Mouse (Mus musculus) embryo, embryonic 9.5 days (tissue): ENCODE results near the gene Osbpl3.

Experiments used
- DNase-seq: peaks from one replicate; pipeline ENCODE4 v3.0.0-alpha.2; 2017; ENCODE audit errors: extremely low spot score

Gene Osbpl3

DNA sequence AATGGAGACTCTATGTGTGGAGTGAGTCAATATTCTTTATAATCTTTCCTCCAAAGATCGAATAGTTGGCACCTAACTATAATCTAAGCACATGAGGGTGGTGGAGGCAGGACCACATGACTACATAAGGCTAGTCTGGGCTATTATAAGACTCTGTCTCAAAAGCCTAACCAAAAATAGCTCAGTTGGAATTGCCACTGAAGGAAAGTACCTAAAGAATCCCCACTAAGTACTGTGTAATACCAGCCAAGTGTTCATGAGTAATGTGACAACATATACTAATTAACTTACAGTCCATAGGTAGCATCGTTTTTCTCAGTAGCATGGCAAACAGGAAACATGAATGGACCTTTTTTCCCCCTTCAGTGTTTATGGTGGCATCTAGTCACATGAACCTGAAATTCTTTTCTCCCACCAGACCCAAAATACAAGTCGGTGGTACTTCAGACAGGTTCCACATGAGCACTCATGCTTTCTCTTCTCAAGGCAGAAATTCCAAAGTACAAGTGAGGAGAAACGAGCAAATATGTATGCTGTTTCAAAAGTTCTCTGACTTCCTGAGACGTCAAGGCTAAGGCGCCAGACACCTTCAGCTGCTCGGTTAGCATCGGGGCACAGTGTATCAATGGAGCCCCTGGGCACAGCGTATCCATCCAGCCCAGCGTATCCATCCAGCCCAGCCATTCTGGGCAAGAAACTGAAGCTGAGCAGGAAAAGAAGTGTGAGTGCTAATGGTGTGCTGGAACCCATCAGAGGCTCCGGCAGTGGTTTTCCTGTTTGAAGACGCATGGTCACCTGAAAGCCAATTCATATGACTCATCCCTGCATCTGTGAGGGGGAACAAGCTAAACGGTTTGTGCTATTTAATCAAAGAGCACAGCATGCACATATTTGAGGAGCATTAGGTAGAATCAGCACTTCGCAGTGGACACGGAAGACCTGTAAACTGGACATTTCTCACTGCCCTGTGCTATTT is 120.9 kb downstream of the Osbpl3 start:
- DNase-seq = no peak

DNA sequence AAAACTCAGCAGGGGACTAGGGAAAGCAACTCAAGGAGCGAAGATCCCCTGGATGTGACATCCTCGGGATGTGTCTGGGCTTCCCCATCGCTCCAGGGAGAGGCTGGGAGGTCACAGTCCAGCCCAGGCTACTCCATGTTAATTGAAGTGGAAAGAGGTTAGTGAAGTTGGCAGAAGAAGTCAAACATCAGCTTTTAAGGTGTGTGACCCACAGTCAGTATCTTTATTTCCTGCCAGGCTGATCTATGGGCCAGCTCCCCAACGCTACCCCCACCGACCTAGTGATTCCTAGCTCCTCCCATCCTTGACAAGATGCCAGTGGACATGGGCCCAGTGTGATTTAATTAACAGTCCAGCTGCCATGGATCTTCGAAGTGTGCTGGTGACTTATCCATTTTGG is 122.7 kb downstream of the Osbpl3 start:
- no peak for DNase-seq

DNA sequence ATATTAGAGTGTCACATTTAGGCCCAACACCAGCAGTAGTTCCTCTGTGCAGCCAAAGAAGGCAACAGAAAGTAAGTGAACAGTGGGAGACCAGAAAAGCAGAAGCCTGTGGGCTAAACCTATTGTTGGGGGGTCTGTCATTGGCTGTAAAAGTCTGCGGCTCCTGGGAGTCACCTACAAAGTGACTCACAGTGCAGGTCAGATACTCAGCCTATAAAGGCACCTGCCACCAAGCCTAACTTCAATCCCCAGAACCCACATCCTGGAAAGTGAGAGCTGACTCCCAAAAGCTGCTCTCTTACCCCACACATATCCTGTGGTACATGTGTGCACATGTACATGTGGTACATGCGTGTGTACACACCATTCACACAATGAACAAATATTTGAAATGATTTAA is 124.5 kb downstream of the Osbpl3 start:
- no peak for DNase-seq

DNA sequence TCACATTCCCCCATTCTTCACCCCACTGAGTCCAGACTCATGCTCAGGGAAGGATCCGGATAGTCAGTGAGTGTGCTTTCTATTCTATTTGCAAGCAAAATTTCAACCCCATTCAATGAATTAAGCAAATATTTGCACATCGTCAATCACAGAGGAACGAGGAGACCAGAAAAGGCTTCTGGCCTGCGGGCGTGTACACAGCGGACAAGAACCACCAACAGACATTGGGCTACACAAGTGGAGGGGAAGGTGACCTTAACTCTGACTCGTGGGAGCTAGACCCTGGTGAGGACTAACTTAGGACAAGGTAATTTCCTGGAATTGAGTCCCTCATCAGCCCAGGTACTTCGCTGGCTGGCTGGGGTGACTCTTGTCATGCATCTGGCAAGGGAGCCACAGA is 126.6 kb downstream of the Osbpl3 start:
- no peak for DNase-seq

DNA sequence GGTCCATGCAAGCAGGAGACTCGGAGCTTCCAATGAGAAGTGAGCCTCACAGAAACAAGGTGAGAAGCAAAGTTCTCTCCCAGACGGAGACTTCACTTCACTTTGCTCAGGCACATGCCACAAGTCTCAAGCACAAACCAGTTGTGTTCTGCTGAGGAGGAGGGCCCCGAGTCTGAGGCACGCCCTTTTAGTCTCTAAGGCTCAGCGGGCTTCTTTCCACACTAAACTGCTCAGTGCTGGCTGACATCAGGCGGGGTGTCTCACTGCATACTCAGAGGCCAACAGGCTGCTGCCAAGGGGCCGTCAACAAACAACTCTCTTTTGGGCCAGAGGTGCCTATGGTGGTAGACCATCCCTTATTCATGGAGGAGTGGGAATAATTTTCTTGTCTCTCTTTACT is 127.1 kb downstream of the Osbpl3 start:
- no peak for DNase-seq

DNA sequence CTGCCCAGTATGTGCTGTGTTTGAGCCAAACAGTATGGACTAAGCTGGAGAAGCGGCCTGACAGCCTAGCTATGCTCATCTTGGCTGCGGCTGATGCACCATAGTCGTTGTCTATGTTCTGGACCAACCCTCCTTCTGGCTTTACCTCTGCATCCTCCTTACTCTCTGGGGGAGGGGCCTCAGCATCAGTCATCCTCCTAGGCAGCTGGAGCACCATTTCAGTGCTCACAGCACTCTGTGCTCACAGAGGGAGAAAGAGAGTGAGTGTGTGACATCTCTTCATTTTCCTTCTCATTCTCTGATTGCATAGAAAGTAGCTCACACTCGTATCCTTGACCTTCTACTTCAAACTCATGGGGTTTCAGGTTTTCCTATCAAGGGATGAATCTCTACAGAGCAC is 129.8 kb downstream of the Osbpl3 start:
- no peak for DNase-seq

DNA sequence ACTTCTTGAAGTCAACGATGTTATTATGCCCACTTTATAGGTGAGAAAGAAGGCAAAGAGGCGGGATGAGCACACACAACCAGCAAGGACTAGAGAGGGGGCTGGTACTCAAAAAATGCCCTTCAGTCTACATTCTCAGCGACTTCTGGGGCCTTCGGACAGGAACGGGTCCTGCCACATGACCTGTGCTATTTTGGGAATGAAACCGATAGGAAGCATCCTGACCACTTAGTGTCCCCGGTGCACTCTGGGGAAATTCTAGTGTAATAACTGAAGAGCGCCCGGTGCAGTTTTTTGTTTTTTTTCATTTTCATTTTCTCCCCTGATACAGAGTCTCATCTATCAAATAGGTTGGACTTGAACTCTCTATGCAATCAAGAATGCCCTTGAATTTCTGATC is 130.5 kb downstream of the Osbpl3 start:
- no peak for DNase-seq

DNA sequence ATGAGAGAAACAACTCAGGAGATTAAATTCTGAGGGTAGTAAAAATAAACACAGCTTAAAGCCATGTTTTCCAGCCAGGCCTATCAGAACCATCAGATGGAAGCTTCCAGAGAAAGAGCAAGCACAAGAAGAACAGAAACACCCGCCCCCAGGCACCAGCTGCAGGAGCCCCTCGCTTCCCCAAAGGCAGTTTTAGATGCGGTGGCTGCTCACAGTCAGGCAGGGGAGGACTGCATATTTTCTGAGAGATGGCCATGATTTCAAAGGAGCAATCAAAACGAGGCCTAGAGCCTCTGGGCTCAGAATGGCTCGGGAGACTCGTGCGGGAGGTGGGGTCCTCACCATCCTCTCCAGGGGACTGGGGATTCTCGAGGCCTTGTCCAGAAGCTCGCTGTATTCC is 133.4 kb downstream of the Osbpl3 start:
- DNase-seq = no peak

DNA sequence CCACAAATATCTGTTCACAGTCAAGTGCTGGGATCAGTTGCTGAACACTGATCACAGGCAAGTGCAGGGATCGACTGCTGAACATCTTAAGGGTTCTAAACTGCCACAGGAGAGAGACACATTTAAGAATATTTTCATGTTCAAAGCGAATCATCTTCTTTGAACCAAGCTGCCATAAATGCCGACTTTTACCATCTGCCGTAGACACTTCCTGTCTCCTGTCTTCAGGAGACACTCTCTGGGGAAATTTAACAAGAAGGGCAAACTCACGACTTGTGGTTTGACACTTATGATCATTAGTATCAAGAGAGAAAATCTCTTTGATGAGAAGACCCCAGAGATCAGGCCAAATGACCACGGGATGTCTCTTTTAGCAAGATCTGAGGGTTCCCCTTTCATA is 134.3 kb downstream of the Osbpl3 start:
- DNase-seq = no peak

DNA sequence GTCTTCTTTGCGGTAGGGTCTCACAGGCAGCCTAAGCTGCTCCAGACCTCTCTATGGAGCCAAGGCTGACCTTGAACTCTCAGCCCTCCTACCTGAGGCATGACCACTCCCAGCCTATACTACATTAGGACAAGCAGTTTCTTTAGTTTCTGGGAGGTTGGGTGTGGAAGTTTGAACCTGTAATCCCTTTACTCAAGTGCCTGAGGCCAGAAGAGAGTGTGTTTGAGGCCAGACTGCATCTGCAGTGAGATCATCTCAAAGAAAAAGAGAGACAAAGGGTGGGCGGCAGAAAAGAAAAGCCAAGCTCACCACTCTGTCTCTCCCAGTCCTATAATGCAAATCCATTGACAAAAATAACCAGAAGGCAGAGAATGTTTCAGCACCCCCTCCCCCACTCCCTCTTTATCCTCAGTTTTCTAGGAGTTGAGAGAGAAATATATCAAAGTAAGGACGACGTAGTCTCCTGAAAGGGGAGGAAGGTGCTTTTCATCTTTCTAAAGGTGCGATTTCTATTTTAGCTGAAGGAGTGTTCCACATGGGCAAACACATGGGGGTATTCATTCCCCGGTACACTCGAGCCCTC is 137.3 kb downstream of the Osbpl3 start:
- no peak for DNase-seq

DNA sequence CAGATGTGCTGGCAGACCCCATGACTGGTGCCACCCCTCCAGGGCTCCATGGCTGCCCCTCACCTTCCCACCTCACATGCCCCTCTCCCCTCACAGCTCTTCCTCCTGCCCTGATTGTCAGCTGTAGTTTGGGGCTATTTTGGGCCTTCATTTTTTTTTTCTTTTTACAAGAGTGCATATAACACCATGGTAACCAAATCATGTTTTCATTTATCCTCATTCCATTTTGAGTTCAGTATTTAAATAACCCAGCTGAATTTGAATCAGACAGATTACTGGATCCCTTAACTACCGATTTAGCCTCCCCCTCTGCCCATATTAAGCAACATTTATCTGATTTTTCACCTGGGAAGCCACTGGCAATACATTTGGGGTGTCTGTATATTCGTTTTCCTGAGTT is 137.9 kb downstream of the Osbpl3 start:
- DNase-seq = no peak

DNA sequence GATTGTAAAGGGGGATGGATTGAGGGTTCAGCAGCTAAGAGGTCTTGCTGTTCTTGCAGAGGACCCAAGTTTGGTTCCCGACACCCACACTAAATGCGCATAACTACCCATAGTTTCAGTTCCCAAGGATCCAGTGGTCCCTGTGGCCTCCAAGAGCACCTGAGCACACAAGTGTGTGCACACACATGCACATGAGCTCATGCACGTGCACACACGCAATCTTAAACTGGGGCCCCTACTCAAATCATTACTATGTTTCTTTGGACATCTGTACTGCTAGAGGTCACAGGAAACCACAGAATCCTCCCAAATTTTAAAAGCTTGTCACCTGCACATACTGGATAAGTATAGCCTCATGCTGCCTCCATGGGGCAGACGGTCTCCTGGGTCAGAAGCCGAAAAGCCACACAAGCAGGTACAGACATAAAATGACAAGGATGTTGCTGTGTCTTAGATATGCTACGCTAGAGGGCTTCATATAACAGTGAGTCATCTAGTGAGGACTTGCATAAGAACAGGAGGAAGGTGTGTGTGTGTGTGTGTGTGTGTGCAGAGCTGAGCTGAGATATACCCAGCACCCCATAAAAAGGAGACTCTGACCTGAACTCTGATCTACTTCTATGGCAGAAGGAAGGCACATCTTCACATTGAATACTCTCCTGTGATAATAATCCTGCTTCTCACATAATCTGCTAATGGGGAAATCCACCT is 139.1 kb downstream of the Osbpl3 start:
- DNase-seq = no peak

DNA sequence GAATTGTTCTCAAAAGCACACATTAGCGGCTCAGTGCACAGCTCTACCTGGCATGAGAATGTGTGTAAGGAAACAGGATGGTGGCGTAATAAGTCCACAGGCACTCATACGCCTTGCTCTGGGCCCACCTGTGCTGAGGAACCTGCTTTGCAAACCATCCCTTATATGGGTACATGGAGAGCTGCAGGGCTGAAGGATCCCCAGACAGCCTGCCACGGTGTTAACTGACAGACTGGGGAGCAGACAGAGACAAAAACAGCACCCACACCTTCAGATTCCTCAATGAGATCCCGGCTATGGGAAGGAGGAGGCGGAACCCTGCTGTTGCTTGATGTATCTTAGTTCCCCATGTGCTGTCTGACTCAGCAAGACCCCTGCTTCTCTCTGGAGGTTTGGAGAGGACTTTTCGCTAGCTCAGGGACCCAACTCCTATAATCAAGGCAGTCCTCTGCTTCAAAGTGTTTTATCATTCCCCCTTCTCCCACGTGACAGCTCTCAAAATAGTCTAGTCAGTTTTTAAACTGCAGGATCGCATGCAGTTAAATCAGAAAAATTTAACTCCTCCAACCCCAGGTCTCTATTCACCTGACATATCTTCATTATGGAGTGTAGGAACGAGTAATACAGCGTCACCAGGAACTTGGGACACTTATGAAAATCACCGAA is 141.5 kb downstream of the Osbpl3 start:
- DNase-seq = no peak

DNA sequence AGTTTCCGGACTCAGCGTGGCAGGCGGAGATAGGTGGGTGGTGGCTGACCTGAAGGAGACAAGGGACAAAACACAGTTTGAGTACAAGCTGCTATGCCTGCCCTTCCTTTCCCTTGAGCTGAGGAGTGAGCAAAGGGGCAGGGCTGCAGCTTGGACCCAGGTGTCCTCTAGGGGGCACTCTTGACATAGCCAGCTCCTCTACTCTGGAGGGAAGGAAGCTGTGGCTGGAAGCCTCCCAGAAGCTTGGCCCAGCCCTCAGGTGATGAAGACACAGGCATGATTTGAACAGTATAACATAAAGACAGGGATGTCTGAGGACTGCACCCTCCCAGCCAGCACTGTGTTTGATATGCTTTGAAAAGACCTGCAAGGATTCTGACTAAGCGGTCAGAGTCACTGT is 143.4 kb downstream of the Osbpl3 start:
- DNase-seq = peak; percentile 70

DNA sequence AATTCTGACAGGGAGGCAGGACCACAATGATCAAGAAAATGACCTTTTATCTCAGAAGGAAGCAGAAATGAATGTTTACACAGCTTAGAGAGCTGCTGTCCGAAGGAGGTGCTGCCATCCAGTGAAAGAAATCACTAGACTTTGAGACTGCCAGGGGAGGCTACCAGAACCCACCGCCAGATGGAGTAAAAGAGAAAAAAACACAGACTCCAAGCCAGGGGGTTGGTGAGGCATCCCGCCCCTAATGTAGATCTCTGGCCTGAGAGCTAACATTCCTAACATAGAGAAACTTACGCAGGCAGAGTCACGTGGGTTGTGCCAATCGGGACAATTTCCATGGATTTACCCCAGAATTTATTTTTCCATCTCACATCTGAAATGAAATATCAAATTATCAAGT is 147.0 kb downstream of the Osbpl3 start:
- DNase-seq = peak; percentile 51

DNA sequence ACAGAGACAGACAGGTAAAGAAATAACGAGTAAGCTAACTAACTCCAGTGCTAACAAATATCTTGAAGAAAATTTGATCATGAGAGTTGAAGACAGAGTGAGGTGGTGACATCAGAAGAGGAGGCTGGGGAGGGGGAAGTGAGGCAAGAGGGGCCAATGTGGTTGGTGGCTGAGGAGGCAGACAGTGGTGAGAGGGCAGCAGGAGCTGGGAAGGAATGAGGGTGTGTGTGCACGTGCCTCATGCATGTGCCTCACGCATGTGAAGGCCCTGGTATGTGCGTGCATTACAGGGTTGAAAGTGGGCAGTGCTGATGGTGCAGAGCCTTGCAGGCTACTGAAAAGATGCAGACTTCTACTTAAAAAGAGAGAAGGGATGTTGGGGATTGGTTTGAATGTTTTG is 149.4 kb downstream of the Osbpl3 start:
- no peak for DNase-seq

DNA sequence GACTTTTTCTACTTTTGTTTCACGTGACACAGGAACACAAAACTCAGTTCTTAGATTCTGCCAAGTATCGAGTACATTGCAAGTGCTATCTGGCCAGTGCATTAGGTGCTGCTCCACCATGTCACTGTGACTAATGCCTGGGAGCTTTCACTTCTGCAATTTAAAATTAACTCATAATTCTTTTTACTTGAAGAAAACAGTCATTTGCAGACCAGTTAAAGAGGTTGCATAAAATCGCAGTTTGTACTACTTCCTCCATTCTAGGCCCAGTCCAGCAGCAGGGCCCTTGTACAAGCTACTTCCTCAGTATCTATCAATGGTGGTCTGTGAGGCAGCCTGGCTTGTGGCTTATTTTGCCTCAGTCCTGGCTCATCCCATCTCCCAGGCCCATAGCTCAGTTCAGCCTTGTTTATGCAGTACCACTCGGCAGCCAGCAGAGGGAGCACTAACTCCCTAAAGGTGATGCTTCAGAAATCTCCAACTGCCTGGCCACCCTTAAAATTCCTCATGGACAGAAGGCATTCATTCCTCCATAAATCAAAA is 151.0 kb downstream of the Osbpl3 start:
- DNase-seq = peak; percentile 58

DNA sequence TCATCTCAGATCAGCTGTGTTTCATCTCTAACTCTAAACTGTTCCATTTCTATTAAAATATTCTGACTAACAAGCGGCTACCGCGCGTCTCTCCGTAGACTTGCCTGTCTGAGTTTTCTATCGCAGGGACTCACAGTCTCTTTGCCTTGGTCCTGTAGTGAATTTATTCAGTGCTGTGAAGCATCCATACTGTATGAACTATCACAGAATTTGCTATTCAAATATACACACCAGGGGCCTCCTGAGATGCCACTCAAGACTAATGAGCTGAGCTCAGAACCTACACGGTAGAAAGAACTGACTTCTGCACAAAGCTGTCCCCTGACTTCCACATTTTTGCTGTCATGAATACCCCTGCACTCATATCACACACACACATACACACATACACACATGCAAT is 154.9 kb downstream of the Osbpl3 start:
- DNase-seq = no peak

DNA sequence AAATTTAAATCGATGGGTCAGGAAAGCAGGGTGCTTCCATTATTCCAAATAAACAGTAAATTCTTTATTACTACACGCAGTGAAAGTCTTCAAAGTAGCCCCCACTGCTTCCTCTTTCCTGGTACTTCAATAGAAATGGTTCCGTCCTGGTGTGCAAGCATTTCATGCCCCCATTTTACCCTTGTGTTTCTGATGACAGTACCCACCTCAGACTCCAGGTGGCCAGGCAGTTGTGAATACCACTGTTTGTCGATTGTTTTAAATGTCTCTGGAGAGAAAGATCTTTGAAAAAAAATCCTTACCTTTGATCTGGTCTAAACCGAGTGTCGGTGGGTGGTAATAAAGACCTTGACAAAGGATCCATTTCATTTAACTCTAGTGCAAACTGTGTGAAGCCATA is 155.4 kb downstream of the Osbpl3 start:
- no peak for DNase-seq

DNA sequence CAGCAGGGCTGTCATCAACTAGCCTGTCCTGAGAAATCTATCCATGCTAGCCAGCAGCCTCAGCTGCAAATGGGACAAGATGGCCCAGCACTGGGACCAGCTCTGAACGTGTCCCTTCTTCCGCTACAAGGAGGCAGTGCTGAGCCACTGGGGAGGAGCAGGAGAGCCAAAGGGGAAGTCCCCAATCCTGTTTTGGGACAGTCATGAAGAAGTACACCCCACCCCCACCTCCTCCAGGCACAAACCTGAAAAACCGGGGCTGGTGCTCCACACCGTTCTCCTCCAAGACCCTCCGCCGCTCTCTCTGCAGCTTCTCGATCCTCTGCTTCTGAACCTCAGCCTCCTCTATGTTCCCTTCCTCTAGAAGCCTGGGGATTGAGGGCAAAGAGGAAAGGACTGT is 156.9 kb downstream of the Osbpl3 start:
- no peak for DNase-seq

DNA sequence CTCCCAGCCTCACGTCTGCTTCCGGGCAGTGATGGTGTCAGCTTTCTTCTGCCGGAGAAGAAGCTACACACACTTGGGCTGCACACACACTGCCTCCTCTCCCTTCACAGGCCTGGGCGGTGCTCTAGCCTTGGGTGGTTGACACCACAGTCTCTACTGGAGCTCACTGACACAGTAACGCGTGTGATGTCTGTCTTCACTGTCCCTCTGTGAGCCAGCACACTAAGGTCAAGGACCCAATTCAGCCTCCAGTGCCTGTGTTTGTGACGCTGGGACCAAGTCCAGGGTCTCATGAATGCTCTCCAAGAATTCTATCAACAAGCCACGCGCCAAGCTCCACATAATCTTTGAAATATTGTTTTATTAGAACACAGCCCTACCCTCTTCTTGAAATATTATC is 158.3 kb downstream of the Osbpl3 start:
- no peak for DNase-seq

DNA sequence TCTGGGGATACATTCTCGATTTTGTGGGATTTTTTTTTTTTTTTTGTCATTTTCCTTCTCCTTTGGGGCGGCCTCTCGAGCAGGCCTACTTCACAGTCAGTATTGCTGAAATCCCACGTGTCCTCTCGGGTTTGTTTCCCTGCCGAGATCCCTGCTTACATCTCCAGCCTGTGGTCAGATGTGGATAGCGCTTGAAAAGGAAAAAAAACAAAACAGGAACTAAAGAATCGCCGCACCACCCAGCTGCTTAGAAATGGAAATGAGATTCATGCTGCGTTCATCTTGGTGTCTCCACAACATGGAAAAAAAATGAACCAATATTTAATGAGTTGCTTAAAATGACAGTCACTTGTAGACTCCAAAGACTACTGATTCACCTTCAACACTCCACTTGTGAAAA is 160.9 kb downstream of the Osbpl3 start:
- DNase-seq = no peak
